Mouse (Mus musculus): ENCODE results near the gene Gpat2.

DNA sequence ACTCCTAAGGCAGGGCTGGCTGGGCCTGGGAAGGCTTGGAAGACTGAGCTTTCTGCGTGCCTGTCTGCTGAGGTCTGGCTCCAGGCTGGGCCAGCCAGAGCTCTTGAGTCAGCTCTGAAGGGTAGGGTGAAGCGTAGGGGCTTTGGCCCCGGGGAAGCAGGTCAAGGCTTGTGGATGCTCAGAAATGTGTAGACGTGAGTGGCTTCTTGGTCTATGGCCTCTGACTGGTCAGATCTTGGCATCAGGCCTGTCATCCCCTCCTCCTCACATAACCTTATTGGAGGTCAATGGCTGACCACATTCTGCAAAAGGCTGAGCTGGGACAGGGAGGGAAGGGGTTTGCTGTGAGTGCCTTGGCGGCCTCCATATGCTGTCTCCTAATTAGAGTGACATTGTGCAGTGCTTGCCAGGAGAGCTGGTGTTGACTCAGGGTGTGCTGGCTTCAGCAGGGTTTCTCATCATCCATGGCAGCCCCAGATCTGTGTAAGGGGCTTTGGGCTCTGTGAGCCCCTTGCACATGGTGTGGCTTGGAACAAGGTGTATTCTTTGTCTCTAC, 30.3 kb upstream of the Gpat2 start:
- no peak for TF ChIP-seq CTCF (IDR thresholded peaks at IDR 0.05; ENCODE audit: low read depth, low read length)
- TF ChIP-seq TAL1 (conservative IDR thresholded peaks at IDR 0.05; ENCODE audit: low read depth, low read length), result no peak
- no peak for TF ChIP-seq POLR2AphosphoS5 (IDR thresholded peaks at IDR 0.05; ENCODE audit: insufficient replicate concordance, low read depth, low read length)
- no peak for TF ChIP-seq GATA1 (IDR thresholded peaks at IDR 0.05; ENCODE audit: borderline replicate concordance, low read length)
- no peak for TF ChIP-seq GATA2 (IDR thresholded peaks at IDR 0.05; ENCODE audit: borderline replicate concordance, low read depth, low read length)

Data from G1E (cell line).